In genomic region chr13:100873530-100873929, GRCm38 (mm10) we compare ENCODE assay signal across 21 mouse cellular contexts. TPM values are rescaled to one million over a fixed set of nuclear protein-coding genes. Genes with fewer than 3 reads are reported as not detected.
DNase-seq lines count a peak whose midpoint lies in the region; TF ChIP-seq lines count a peak whose summit lies in the region.
"Had no signal": no experiment of that assay in that cellular context is flagged by ENCODE, and none has a peak within 500 bp of the region (broad histone marks: within the 10 kb centered on the region; RNA-seq: fewer than 3 reads in every experiment).

No protein-coding gene starts in this region.

- H3K4me3 ChIP-seq in bone marrow macrophage, adult 2 months (ENCODE audit: insufficient read depth, low read length) = peak overlapping the region; percentile 52
- H3K4me3 ChIP-seq in megakaryocyte, embryonic 14.5 days (replicated peaks) = peak overlapping the region; percentile 87
- H3K4me3 ChIP-seq: heart, embryonic 15.5 days; hindbrain, embryonic 13.5 days; kidney, embryonic 15.5 days; left cerebral cortex, adult 2 months; limb, embryonic 15.5 days; lung, embryonic 15.5 days had no signal

- peaks cover 6% of the 10 kb centered on the region for H3K9me3 ChIP-seq in megakaryocyte, embryonic 14.5 days
- H3K9me3 ChIP-seq: heart, embryonic 15.5 days; hindbrain, embryonic 13.5 days; kidney, embryonic 15.5 days; limb, embryonic 15.5 days; lung, embryonic 15.5 days had no signal

- peaks cover 31% of the 10 kb centered on the region for H3K36me3 ChIP-seq in megakaryocyte, embryonic 14.5 days (replicated peaks; ENCODE audit: low read length)
- H3K36me3 ChIP-seq: heart, embryonic 15.5 days; hindbrain, embryonic 13.5 days; kidney, embryonic 15.5 days; limb, embryonic 15.5 days; lung, embryonic 15.5 days had no signal

- TF ChIP-seq POLR2A in bone marrow macrophage, adult 2 months (IDR thresholded peaks at IDR 0.05; ENCODE audit: borderline replicate concordance, low read depth, low read length) = no peak

- peak overlapping the region; percentile 71 for H3K27ac ChIP-seq in bone marrow macrophage, adult 2 months (ENCODE audit: insufficient read depth, low read depth, low read length)
- H3K27ac ChIP-seq: heart, embryonic 15.5 days; kidney, embryonic 15.5 days; left cerebral cortex, adult 2 months; limb, embryonic 15.5 days; lung, embryonic 15.5 days; macrophage had no signal

- H3K4me1 ChIP-seq in bone marrow macrophage, adult 2 months (ENCODE audit: control insufficient read depth, insufficient read depth, low read length) = peaks cover 20% of the 10 kb centered on the region
- peaks cover 81% of the 10 kb centered on the region for H3K4me1 ChIP-seq in megakaryocyte, embryonic 14.5 days
- H3K4me1 ChIP-seq: heart, embryonic 15.5 days; limb, embryonic 15.5 days; lung, embryonic 15.5 days had no signal

- no peak for TF ChIP-seq CTCF in bone marrow macrophage, adult 2 months (IDR thresholded peaks at IDR 0.05; ENCODE audit: low read depth, low read length)

- no peaks in the 10 kb centered on the region for H3K27me3 ChIP-seq in megakaryocyte, embryonic 14.5 days (replicated peaks)
- H3K27me3 ChIP-seq: heart, embryonic 15.5 days; hindbrain, embryonic 13.5 days; kidney, embryonic 15.5 days; limb, embryonic 15.5 days; lung, embryonic 15.5 days had no signal

- DNase-seq in 416B (ENCODE audit: low read depth) = peak; percentile 40
- DNase-seq in A20 (ENCODE audit: low read depth, low spot score) = peak; percentile 90
- no peak for DNase-seq in lung, postnatal 4 days
- DNase-seq in adrenal gland, adult 2 months = no peak
- no peak for DNase-seq in layer of hippocampus, adult 9-10 months (ENCODE audit: low spot score)
- DNase-seq: adrenal gland, postnatal 10 days; cerebellum, adult 2 months; gastrocnemius, postnatal 25 days; heart, postnatal 36 days; kidney, adult 11 months; left cerebral cortex, postnatal 4 days; thymus, postnatal 14 days had no signal

RNA-seq across cellular contexts. Expression of gene Slc30a5, which starts 40.3 kb away (rescaled TPM):
- polyA plus RNA-seq in bone marrow macrophage, adult 2 months (2012; ENCODE audit: insufficient read depth, insufficient read length, missing spikeins) = 47.3 and 53.8 TPM in 2 replicates
- polyA plus RNA-seq in megakaryocyte, embryonic 14.5 days (2012; ENCODE audit: insufficient read depth, low replicate concordance) = 2.0 and 2.3 TPM in 2 replicates
- total RNA-seq in adrenal gland, adult 2 months (2021) = 10 to 100 TPM; 42.5 to 45.0 TPM
- 16.9 and 19.8 TPM in 2 replicates for polyA plus RNA-seq in adrenal gland, adult 2 months (2012; rRNA removed)

Comparison
In these comparisons a context has a peak if more than half of its experiments do, and no peak if none do; other contexts are left out.
1. DNase-seq: peak in 416B (single experiment) and A20 (single experiment); none in lung, postnatal 4 days (0 of 2), adrenal gland, adult 2 months (single experiment) and layer of hippocampus, adult 9-10 months (single experiment).